12 mouse cellular contexts compared by ENCODE assay signal in the genomic region with DNA sequence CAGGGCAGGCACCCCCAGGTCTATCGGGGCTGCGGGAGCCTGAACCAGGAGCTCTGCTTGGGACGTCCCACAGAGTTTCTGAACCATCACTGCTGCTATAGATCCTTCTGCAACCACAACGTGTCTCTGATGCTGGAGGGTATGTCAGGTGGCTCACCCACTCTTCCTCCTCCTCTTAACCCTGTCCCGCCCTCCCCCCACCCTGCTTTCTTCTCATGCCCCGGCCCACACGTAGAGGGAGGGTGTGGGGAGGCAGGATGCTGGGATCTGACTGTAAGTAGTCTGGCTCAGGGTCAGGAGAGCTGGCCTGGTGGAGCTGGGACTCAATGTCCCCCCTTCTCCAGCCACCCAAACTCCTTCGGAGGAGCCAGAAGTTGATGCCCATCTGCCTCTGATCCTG. TPM values are rescaled to one million over a fixed set of nuclear protein-coding genes. Genes with fewer than 3 reads are reported as not detected.
A peak's percentile ranks its signal among the peaks of the same experiment; 100 is the strongest.
DNase-seq lines count a peak whose midpoint lies in the region; ATAC-seq lines count a peak whose summit lies in the region.
"Had no signal": no experiment of that assay in that cellular context is flagged by ENCODE, and none has a peak within 500 bp of the region (broad histone marks: within the 10 kb centered on the region; RNA-seq: fewer than 3 reads in every experiment).

No protein-coding gene starts in this region.

- no peaks in the 10 kb centered on the region for H3K36me3 ChIP-seq in heart, embryonic 11.5 days (ENCODE audit: control insufficient read depth, insufficient read depth, low read length)
- H3K36me3 ChIP-seq in midbrain, embryonic 11.5 days (ENCODE audit: control insufficient read depth, insufficient read depth, low read length), result no peaks in the 10 kb centered on the region
- no peaks in the 10 kb centered on the region for H3K36me3 ChIP-seq in midbrain, embryonic 15.5 days (replicated peaks)
- H3K36me3 ChIP-seq in limb, embryonic 13.5 days, result 0 out of 2 replicates have a peak, but pooled peaks cover 3% of the 10 kb centered on the region
- no peaks in the 10 kb centered on the region for H3K36me3 ChIP-seq in forebrain, embryonic 16.5 days (ENCODE audit: control insufficient read depth, insufficient read depth)

- no peak for ATAC-seq in heart, embryonic 11.5 days (replicated peaks; ENCODE audit: insufficient number of reproducible peaks, low FRiP score, low TSS enrichment)
- ATAC-seq in midbrain, embryonic 11.5 days (ENCODE audit: low FRiP score), result no peak
- no peak for ATAC-seq in midbrain, embryonic 15.5 days (replicated peaks)
- ATAC-seq in limb, embryonic 13.5 days (ENCODE audit: low FRiP score, low read depth), result no peak
- ATAC-seq in forebrain, embryonic 16.5 days, result no peak

- 43% methylated on average over 8 of the region's 8 CpGs for WGBS in heart, embryonic 11.5 days (ENCODE audit: insufficient replicate concordance)
- 77% methylated on average over 8 of the region's 8 CpGs for WGBS in midbrain, embryonic 11.5 days
- 74% methylated on average over 8 of the region's 8 CpGs for WGBS in midbrain, embryonic 15.5 days
- 56% methylated on average over 8 of the region's 8 CpGs for WGBS in limb, embryonic 13.5 days
- 76% methylated on average over 8 of the region's 8 CpGs for WGBS in forebrain, embryonic 16.5 days

- no peak for DNase-seq in heart, postnatal 25 days (ENCODE audit: low spot score)
- no peak for DNase-seq in midbrain, embryonic 11.5 days (ENCODE audit: low spot score, missing footprints)
- peak; percentile 36 to 71 for DNase-seq in thymus, postnatal 36 days
- DNase-seq in urinary bladder, adult 2 months (ENCODE audit: low spot score), result no peak
- DNase-seq: adrenal gland, postnatal 14 days had no signal

- H3K4me3 ChIP-seq in heart, embryonic 11.5 days (ENCODE audit: low read depth, low read length), result no peak overlapping the region
- H3K4me3 ChIP-seq in midbrain, embryonic 11.5 days (ENCODE audit: low read depth, low read length), result no peak overlapping the region
- H3K4me3 ChIP-seq in midbrain, embryonic 15.5 days, result no peak overlapping the region
- H3K4me3 ChIP-seq in limb, embryonic 13.5 days, result no peak overlapping the region
- no peak overlapping the region for H3K4me3 ChIP-seq in forebrain, embryonic 16.5 days (replicated peaks; ENCODE audit: low read length)

- peak overlapping the region; percentile 3; the same call in 1 of the 2 replicates for H3K4me2 ChIP-seq in heart, embryonic 11.5 days
- 0 out of 2 replicates have a peak overlapping the region, but pooled peaks have one; percentile 4 for H3K4me2 ChIP-seq in midbrain, embryonic 11.5 days
- no peak overlapping the region; the same call in 1 of the 2 replicates for H3K4me2 ChIP-seq in midbrain, embryonic 15.5 days
- H3K4me2 ChIP-seq in limb, embryonic 13.5 days (replicated peaks), result peak overlapping the region; percentile 30
- no peak overlapping the region for H3K4me2 ChIP-seq in forebrain, embryonic 16.5 days (ENCODE audit: low read length)
- H3K4me2 ChIP-seq: liver, embryonic 11.5 days had no signal

- H3K9me3 ChIP-seq in heart, embryonic 11.5 days (replicated peaks; ENCODE audit: control insufficient read depth, low read length), result no peaks in the 10 kb centered on the region
- H3K9me3 ChIP-seq in midbrain, embryonic 11.5 days (ENCODE audit: control insufficient read depth, low read length), result no peaks in the 10 kb centered on the region
- no peaks in the 10 kb centered on the region for H3K9me3 ChIP-seq in midbrain, embryonic 15.5 days
- H3K9me3 ChIP-seq in limb, embryonic 13.5 days, result no peaks in the 10 kb centered on the region
- H3K9me3 ChIP-seq in forebrain, embryonic 16.5 days (ENCODE audit: control insufficient read depth, low read length), result no peaks in the 10 kb centered on the region

- no peak overlapping the region for H3K9ac ChIP-seq in heart, embryonic 11.5 days (ENCODE audit: low read depth, low read length)
- no peak overlapping the region for H3K9ac ChIP-seq in midbrain, embryonic 11.5 days (ENCODE audit: low read length)
- no peak overlapping the region for H3K9ac ChIP-seq in midbrain, embryonic 15.5 days
- H3K9ac ChIP-seq in limb, embryonic 13.5 days, result no peak overlapping the region
- no peak overlapping the region for H3K9ac ChIP-seq in forebrain, embryonic 16.5 days (replicated peaks; ENCODE audit: low read depth, low read length)

- H3K27me3 ChIP-seq in heart, embryonic 11.5 days (ENCODE audit: control insufficient read depth, insufficient read depth, low read length), result peaks cover 5% of the 10 kb centered on the region
- peaks cover 4% of the 10 kb centered on the region; the same call in 1 of the 2 replicates for H3K27me3 ChIP-seq in midbrain, embryonic 11.5 days (ENCODE audit: control insufficient read depth, insufficient read depth, low read length)
- peaks cover 10% of the 10 kb centered on the region; the same call in 1 of the 2 replicates for H3K27me3 ChIP-seq in midbrain, embryonic 15.5 days (replicated peaks)
- H3K27me3 ChIP-seq in limb, embryonic 13.5 days, result peaks cover 13% of the 10 kb centered on the region; the same call in 1 of the 2 replicates
- H3K27me3 ChIP-seq in forebrain, embryonic 16.5 days (replicated peaks; ENCODE audit: control insufficient read depth, insufficient read depth, low read length), result peaks cover 4% of the 10 kb centered on the region; the same call in 1 of the 2 replicates

- intact Hi-C loops in heart, postnatal 25 days (cut with DNase I), result no loop called here

- peaks cover 25% of the 10 kb centered on the region for H3K4me1 ChIP-seq in heart, embryonic 11.5 days (ENCODE audit: control insufficient read depth, insufficient read depth, low read length)
- peaks cover 14% of the 10 kb centered on the region for H3K4me1 ChIP-seq in midbrain, embryonic 11.5 days (ENCODE audit: control insufficient read depth, insufficient read depth, low read length)
- H3K4me1 ChIP-seq in midbrain, embryonic 15.5 days, result peaks cover 16% of the 10 kb centered on the region
- H3K4me1 ChIP-seq in limb, embryonic 13.5 days, result peaks cover 47% of the 10 kb centered on the region
- peaks cover 9% of the 10 kb centered on the region for H3K4me1 ChIP-seq in forebrain, embryonic 16.5 days (replicated peaks; ENCODE audit: control insufficient read depth, insufficient read depth, low read length)

- H3K27ac ChIP-seq in heart, embryonic 11.5 days (ENCODE audit: low read depth, low read length), result no peak overlapping the region
- no peak overlapping the region for H3K27ac ChIP-seq in midbrain, embryonic 11.5 days (ENCODE audit: low read depth, low read length)
- no peak overlapping the region for H3K27ac ChIP-seq in midbrain, embryonic 15.5 days
- no peak overlapping the region for H3K27ac ChIP-seq in limb, embryonic 13.5 days
- no peak overlapping the region for H3K27ac ChIP-seq in forebrain, embryonic 16.5 days (ENCODE audit: low read length)

RNA-seq across cellular contexts. Expression of a gene that starts 7.1 kb away (rescaled TPM):
- 1.5 and 2.0 TPM in 2 replicates for polyA plus RNA-seq in heart, embryonic 11.5 days (2014; fragmentation: Nextera tagmentation; extraction: Ambion mirVana)
- total RNA-seq in heart, postnatal 25 days (2021), result 10 to 100 TPM; 23.2 to 31.5 TPM
- polyA plus RNA-seq in midbrain, embryonic 11.5 days (2014; fragmentation: Nextera tagmentation; extraction: Ambion mirVana), result 4.2 and 5.0 TPM in 2 replicates
- 8.6 and 8.7 TPM in 2 replicates for polyA plus RNA-seq in midbrain, embryonic 15.5 days (2015; fragmentation: Nextera tagmentation; extraction: Ambion mirVana)
- polyA plus RNA-seq in limb, embryonic 13.5 days (2015; fragmentation: Nextera tagmentation; extraction: Ambion mirVana), result 9.6 TPM in 2 replicates
- 8.0 and 8.4 TPM in 2 replicates for polyA plus RNA-seq in forebrain, embryonic 16.5 days (2015; fragmentation: Nextera tagmentation; extraction: Ambion mirVana)
- polyA plus RNA-seq in urinary bladder, adult 2 months (2012; rRNA removed), result 65.7 and 69.9 TPM in 2 replicates

RNA-seq across cellular contexts. Expression of a gene that starts 19.9 kb away (rescaled TPM):
- polyA plus RNA-seq in heart, embryonic 11.5 days (2014; fragmentation: Nextera tagmentation; extraction: Ambion mirVana), result not detected in 2 replicates
- total RNA-seq in heart, postnatal 25 days (2021), result not detected
- not detected in 2 replicates for polyA plus RNA-seq in midbrain, embryonic 11.5 days (2014; fragmentation: Nextera tagmentation; extraction: Ambion mirVana)
- not detected in 2 replicates for polyA plus RNA-seq in midbrain, embryonic 15.5 days (2015; fragmentation: Nextera tagmentation; extraction: Ambion mirVana)
- polyA plus RNA-seq in limb, embryonic 13.5 days (2015; fragmentation: Nextera tagmentation; extraction: Ambion mirVana), result not detected in 2 replicates
- polyA plus RNA-seq in forebrain, embryonic 16.5 days (2015; fragmentation: Nextera tagmentation; extraction: Ambion mirVana), result not detected in 2 replicates
- not detected in 2 replicates for polyA plus RNA-seq in urinary bladder, adult 2 months (2012; rRNA removed)
- total RNA-seq: adrenal gland, postnatal 14 days had no signal
- polyA plus RNA-seq: C2C12; liver, embryonic 11.5 days; testis, adult 2 months had no signal

RNA-seq across cellular contexts. Expression of a gene that starts 38.5 kb away (rescaled TPM):
- 8.0 and 8.9 TPM in 2 replicates for polyA plus RNA-seq in heart, embryonic 11.5 days (2014; fragmentation: Nextera tagmentation; extraction: Ambion mirVana)
- 10 to 100 TPM; 11.7 to 14.5 TPM for total RNA-seq in heart, postnatal 25 days (2021)
- polyA plus RNA-seq in midbrain, embryonic 11.5 days (2014; fragmentation: Nextera tagmentation; extraction: Ambion mirVana), result 14.7 and 15.2 TPM in 2 replicates
- 23.3 and 24.9 TPM in 2 replicates for polyA plus RNA-seq in midbrain, embryonic 15.5 days (2015; fragmentation: Nextera tagmentation; extraction: Ambion mirVana)
- 6.1 and 7.1 TPM in 2 replicates for polyA plus RNA-seq in limb, embryonic 13.5 days (2015; fragmentation: Nextera tagmentation; extraction: Ambion mirVana)
- 26.0 and 27.4 TPM in 2 replicates for polyA plus RNA-seq in forebrain, embryonic 16.5 days (2015; fragmentation: Nextera tagmentation; extraction: Ambion mirVana)
- 24.8 and 27.1 TPM in 2 replicates for polyA plus RNA-seq in urinary bladder, adult 2 months (2012; rRNA removed)

RNA-seq across cellular contexts. Expression of a gene that starts 57.0 kb away (rescaled TPM):
- polyA plus RNA-seq in heart, embryonic 11.5 days (2014; fragmentation: Nextera tagmentation; extraction: Ambion mirVana), result 0.30 and 0.33 TPM in 2 replicates
- total RNA-seq in heart, postnatal 25 days (2021), result 1 to 10 TPM; 1.3 to 1.4 TPM
- 1.0 and 1.4 TPM in 2 replicates for polyA plus RNA-seq in midbrain, embryonic 11.5 days (2014; fragmentation: Nextera tagmentation; extraction: Ambion mirVana)
- 0.09 TPM in 1 of 2 replicates, not detected in the other for polyA plus RNA-seq in midbrain, embryonic 15.5 days (2015; fragmentation: Nextera tagmentation; extraction: Ambion mirVana)
- polyA plus RNA-seq in limb, embryonic 13.5 days (2015; fragmentation: Nextera tagmentation; extraction: Ambion mirVana), result 0.20 and 0.26 TPM in 2 replicates
- 0.05 TPM in 1 of 2 replicates, not detected in the other for polyA plus RNA-seq in forebrain, embryonic 16.5 days (2015; fragmentation: Nextera tagmentation; extraction: Ambion mirVana)
- polyA plus RNA-seq in urinary bladder, adult 2 months (2012; rRNA removed), result 7.3 and 7.5 TPM in 2 replicates

Comparison
In these comparisons a context has a peak if more than half of its experiments do, and no peak if none do; other contexts are left out.
1. H3K4me2 ChIP-seq: peak in heart, embryonic 11.5 days (single experiment), midbrain, embryonic 11.5 days (single experiment) and limb, embryonic 13.5 days (single experiment); none in midbrain, embryonic 15.5 days (single experiment) and forebrain, embryonic 16.5 days (single experiment).
2. DNase-seq: peak in thymus, postnatal 36 days (2 of 2); none in heart, postnatal 25 days (single experiment), midbrain, embryonic 11.5 days (single experiment) and urinary bladder, adult 2 months (single experiment).